Mouse (Mus musculus) embryonic facial prominence, embryonic 11.5 days (tissue): ENCODE measurements at regions not wholly inside any gene's neighbourhood (a gene's known extent, or its start where the extent isn't known, plus 50 kb on each side); places are given as distances from the start of the nearest gene placed in this dataset.
A peak's percentile ranks its signal among the peaks of the same experiment; 100 is the strongest.

Experiments used
- ATAC-seq: fragments of 200-750 bp; cut with Nextera tagmentation; replicated peaks from 2 replicates; pipeline ENCODE4 v1.8.0; 2017; ENCODE audit warnings: low read depth; ENCODE audit not compliant: insufficient number of reproducible peaks, low FRiP score, low TSS enrichment
- DNase-seq: peaks from one replicate; pipeline ENCODE4 v3.0.0-alpha.2; 2015; ENCODE audit warnings: low spot score
- H3K27ac ChIP-seq: fragments of 300-500 bp; sonication (generic); replicated peaks from 2 replicates; pipeline ENCODE4 v1.5.1; 2014; ENCODE audit warnings: mild to moderate bottlenecking, low read depth, low read length, control low read depth
- H3K27me3 ChIP-seq: fragments of 300-500 bp; sonication (generic); 2 replicates; pipeline ENCODE4 v1.6.1; 2014; ENCODE audit warnings: mild to moderate bottlenecking, low read length, moderate library complexity, mixed read lengths; ENCODE audit not compliant: control insufficient read depth, insufficient read depth
- H3K36me3 ChIP-seq: fragments of 300-500 bp; sonication (generic); replicated peaks from 2 replicates; pipeline ENCODE4 v1.6.1; 2014; ENCODE audit warnings: low read depth, mild to moderate bottlenecking, low read length, moderate library complexity, mixed read lengths; ENCODE audit not compliant: control insufficient read depth, insufficient read depth
- H3K4me1 ChIP-seq: fragments of 300-500 bp; sonication (generic); 2 replicates; pipeline ENCODE4 v1.6.1; 2014; ENCODE audit warnings: low read length, mixed read lengths; ENCODE audit not compliant: control insufficient read depth, insufficient read depth
- H3K4me2 ChIP-seq: fragments of 300-500 bp; sonication (generic); 2 replicates; pipeline ENCODE4 v1.6.1; 2014; ENCODE audit warnings: low read depth, mild to moderate bottlenecking, control low read depth, low read length, moderate library complexity
- H3K4me3 ChIP-seq: fragments of 300-500 bp; sonication (generic); 2 replicates; pipeline ENCODE4 v1.5.1; 2014; ENCODE audit warnings: low read depth, low read length, control low read depth
- H3K9ac ChIP-seq: fragments of 300-500 bp; sonication (generic); replicated peaks from 2 replicates; pipeline ENCODE4 v1.6.1; 2014; ENCODE audit warnings: mild to moderate bottlenecking, control low read depth, low read length
- H3K9me3 ChIP-seq: fragments of 300-500 bp; sonication (generic); replicated peaks from 2 replicates; pipeline ENCODE4 v1.6.1; 2016; ENCODE audit warnings: mild to moderate bottlenecking, low read length, inconsistent platforms, mixed read lengths; ENCODE audit not compliant: control insufficient read depth
- WGBS: fragments of 180-500 bp; shearing (Covaris S2); extraction: QIAGEN DNeasy Blood & Tissue Kit; methylation state at CpG from one replicate; pipeline ENCODE4 v1.1.7; 2014; 5-methylcytosine and 5-hydroxymethylcytosine counted together

- Histone ChIP-seq H3K9ac (no peak overlapping the region), H3K36me3 (no peaks in the 10 kb centered on the region), H3K4me3 (no peak overlapping the region), H3K9me3 (no peaks in the 10 kb centered on the region), H3K27ac (no peak overlapping the region), H3K27me3 (no peaks in the 10 kb centered on the region), H3K4me2 (no peak overlapping the region), H3K4me1 (no peaks in the 10 kb centered on the region)
- DNase-seq, result peak; percentile 20
- ATAC-seq, result no peak
- 78% methylated on average over 5 of the region's 5 CpGs for WGBS
Observed at GRCm38 (mm10) chr13:82092186-82092585, 309.3 kb downstream of the Cetn3 start.

DNA sequence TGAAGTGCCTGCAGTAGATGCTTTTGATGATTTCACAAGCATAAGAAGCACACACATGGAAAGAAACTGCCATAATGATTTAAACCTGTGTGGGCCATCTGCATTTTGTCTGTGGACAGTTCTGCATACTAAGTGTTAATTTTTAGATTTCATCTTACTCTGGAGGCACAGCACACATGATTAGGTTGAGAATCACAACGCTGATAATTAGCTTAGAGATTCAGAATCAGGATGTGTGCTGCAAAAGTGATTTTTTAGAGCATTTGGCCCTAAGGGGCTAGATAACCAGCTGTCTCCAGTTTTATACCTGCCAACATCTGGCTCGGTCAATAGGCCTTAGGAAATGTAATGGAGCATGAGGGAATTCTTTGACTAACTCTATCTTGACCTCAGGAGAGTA, 323.2 kb downstream of the Cetn3 start:
- no peak overlapping the region for H3K27ac ChIP-seq
- no peaks in the 10 kb centered on the region for H3K4me1 ChIP-seq
- WGBS, result 48% methylated on average over 2 of the region's 2 CpGs
- DNase-seq (no peak), ATAC-seq (no peak)
- H3K27me3 ChIP-seq, result no peaks in the 10 kb centered on the region
- no peaks in the 10 kb centered on the region for H3K9me3 ChIP-seq
- no peak overlapping the region for H3K4me3 ChIP-seq
- H3K9ac ChIP-seq, result no peak overlapping the region
- no peaks in the 10 kb centered on the region for H3K36me3 ChIP-seq
- no peak overlapping the region for H3K4me2 ChIP-seq

DNA sequence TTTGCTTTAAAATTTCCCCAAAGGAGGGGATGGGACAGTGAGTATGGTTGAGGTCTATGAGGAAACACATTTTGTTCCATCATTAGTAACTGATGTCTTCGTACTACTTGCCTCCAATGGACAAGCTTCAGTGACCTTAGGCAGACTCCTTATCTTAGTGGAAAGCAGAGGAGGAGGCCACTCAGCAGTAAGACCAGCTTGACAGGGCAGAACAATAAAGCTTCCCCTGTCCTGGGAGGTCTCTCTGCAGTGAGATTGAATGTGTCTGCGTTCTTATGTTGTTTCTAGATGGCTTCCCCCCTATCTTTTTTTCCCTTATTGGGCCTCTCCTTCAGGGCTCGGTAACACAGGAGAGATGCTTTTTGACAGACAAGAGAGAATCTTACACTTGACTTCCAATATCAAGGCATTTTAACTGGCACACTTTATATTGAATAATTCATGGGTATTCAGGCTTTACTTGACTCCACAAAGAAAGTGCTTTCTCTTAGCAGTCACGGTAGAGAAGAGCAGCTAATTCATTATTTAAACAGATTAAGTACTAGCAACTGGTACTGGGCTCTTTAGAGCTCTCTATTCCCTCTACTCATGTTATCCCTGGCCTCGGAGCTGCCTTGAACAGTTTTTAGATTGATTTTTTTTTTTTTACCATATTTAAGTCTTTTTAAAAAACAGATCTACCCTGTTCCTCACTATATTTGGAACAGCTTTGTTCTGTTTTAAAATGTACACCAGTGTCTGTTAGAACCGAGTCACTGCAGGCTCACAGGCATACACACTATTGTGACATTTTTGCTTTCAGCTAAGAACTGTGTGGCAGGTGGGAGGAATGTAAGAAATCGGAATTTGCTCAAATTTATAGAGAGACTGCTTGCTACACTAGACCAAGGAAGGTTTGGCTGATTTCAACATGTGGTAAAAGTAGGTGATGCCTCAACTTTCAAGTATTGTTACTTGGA, 347.2 kb downstream of the Cetn3 start:
- H3K4me2 ChIP-seq, result no peak overlapping the region

More for the DNA sequence above, 347.2 kb downstream of the Cetn3 start:
- no peaks in the 10 kb centered on the region for H3K27me3 ChIP-seq
- H3K27ac ChIP-seq, result no peak overlapping the region
- no peak overlapping the region for H3K9ac ChIP-seq
- ATAC-seq, result no peak
- H3K4me3 ChIP-seq, result no peak overlapping the region
- 69% methylated on average over 7 of the region's 7 CpGs for WGBS
- H3K4me1 ChIP-seq, result no peaks in the 10 kb centered on the region
- DNase-seq, result no peak
- no peaks in the 10 kb centered on the region for H3K9me3 ChIP-seq
- H3K36me3 ChIP-seq, result no peaks in the 10 kb centered on the region
